Mouse (Mus musculus) naive thymus-derived CD4-positive, alpha-beta T cell, adult 2 months (primary cell): ENCODE measurements around the gene Tmie.

Source experiments
- DNase-seq: peaks from one replicate; pipeline ENCODE4 v3.0.0-alpha.2; 2011; ENCODE audit warnings: low read depth

Tmie gene

GRCm38 (mm10) chr9:110888935-110889334 is 9.0 kb upstream of the Tmie start:
- no peak for DNase-seq

GRCm38 (mm10) chr9:110887388-110888303 is 7.7 kb upstream of the Tmie start:
- DNase-seq: peak; percentile 74

GRCm38 (mm10) chr9:110881953-110882352 is 2.0 kb upstream of the Tmie start:
- peak; percentile 46 for DNase-seq

- DNase-seq: peak; percentile 30
These were observed 859 bp upstream of the Tmie start for GRCm38 (mm10) chr9:110880772-110881171.

- peak; percentile 60 for DNase-seq
These were observed 557 bp downstream of the Tmie start, which contains the start of gene Als2cl for GRCm38 (mm10) chr9:110879191-110879920. Gene Als2cl (plus strand): TSS chr9:110879870.

- DNase-seq: no peak
These were observed 2.0 kb downstream of the Tmie start for GRCm38 (mm10) chr9:110877888-110878287.

GRCm38 (mm10) chr9:110877353-110877752 is 2.6 kb downstream of the Tmie start:
- peak; percentile 35 for DNase-seq

- DNase-seq: peak; percentile 21
These were observed 4.6 kb downstream of the Tmie start for GRCm38 (mm10) chr9:110875288-110875695.

GRCm38 (mm10) chr9:110874660-110875191 is 5.2 kb downstream of the Tmie start:
- no peak for DNase-seq

GRCm38 (mm10) chr9:110873681-110874659 is 5.9 kb downstream of the Tmie start:
- peak; percentile 35 for DNase-seq

GRCm38 (mm10) chr9:110871030-110871429 is 8.9 kb downstream of the Tmie start:
- peak; percentile 87 for DNase-seq

GRCm38 (mm10) chr9:110858967-110859596 is 20.8 kb downstream of the Tmie start:
- no peak for DNase-seq

GRCm38 (mm10) chr9:110858523-110858922 is 21.4 kb downstream of the Tmie start:
- no peak for DNase-seq

- peak; percentile 59 for DNase-seq
These were observed 22.0 kb downstream of the Tmie start, which contains the start of gene Prss50 for GRCm38 (mm10) chr9:110857781-110858472. Gene Prss50 (plus strand): TSS chr9:110857967.

- no peak for DNase-seq
These were observed 23.0 kb downstream of the Tmie start for GRCm38 (mm10) chr9:110856920-110857319.

GRCm38 (mm10) chr9:110855903-110856302 is 24.0 kb downstream of the Tmie start:
- DNase-seq: no peak

GRCm38 (mm10) chr9:110849162-110849561 is 30.8 kb downstream of the Tmie start:
- DNase-seq: no peak

- DNase-seq: no peak
These were observed 35.7 kb downstream of the Tmie start, which contains the start of gene Prss46 for GRCm38 (mm10) chr9:110844206-110844605. Gene Prss46 (plus strand): TSS chr9:110844506.

GRCm38 (mm10) chr9:110841438-110841837 is 38.5 kb downstream of the Tmie start:
- DNase-seq: no peak

- no peak for DNase-seq
These were observed 39.0 kb downstream of the Tmie start for GRCm38 (mm10) chr9:110840905-110841304.
